Mouse (Mus musculus) cerebellum, adult 9-11 months (tissue): ENCODE measurements around the gene Atp6v1fnb.

ENCODE experiments used
- DNase-seq: peaks from one replicate; pipeline ENCODE4 v3.0.0; 2022

The Atp6v1fnb gene

DNA sequence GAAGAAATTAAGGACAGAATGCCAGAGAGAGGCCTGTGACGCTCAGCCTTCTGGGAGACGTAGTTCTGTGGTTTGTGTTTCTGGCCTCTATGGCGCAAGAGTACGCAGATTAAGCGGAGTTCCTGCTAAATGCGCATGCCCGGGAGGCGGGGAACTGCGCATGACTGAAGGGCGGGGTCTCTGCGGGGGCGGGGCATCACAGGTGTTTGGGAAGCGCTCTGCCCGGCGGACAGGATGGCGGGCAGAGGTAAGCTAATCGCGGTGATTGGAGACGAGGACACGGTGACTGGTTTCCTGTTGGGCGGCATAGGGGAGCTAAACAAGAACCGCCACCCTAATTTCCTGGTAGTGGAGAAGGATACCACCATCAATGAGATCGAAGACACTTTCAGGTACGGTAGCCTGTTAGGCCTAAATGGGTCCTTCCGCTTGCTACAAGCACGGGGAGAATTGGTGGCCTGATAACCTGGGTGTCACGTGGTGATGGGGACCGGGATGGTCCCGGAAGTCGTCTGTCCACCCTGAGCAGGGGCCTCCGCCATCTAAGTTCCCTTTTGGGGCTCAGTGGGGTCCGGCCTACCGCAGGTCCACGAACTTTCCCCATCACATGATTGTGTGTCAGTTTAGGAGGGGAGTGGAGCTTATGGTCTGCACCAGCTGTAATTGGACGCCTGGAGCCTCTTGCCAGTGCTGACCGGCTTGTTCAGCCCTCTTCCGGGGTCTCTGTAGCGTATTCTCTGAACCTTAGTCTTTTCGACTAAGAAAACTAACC is 3.5 kb upstream of the Atp6v1fnb start, which contains the start of gene Atp6v1f:
TSS of gene Atp6v1f (plus strand) at position 136 of the 772 bp plus-strand sequence.
- peak; percentile 94 for DNase-seq

GRCm38 (mm10) chr6:29468851-29469250 is 2.4 kb upstream of the Atp6v1fnb start:
- DNase-seq, result no peak

- DNase-seq, result peak; percentile 57
These were observed 2.9 kb downstream of the Atp6v1fnb start for GRCm38 (mm10) chr6:29473941-29474691.

DNA sequence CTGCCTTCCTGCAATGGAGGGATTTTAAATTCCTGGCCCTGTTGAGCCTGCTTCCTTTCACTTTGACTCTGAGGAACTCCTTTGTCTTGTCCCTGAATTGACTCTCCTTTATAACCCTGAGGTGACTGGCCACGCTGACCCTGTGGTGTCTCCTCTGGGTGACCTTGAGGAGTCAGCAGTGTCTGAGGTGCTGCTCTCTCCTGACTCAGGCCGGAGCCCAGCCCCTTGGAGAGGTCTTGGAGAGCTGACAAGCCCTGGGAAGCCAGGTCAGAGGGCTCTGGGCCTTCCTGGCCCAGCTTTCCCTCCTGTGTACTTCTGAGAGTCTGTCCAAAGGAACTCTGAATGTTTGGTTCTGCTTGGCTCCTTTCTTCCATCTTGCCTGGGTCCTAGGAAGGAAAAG is 3.5 kb downstream of the Atp6v1fnb start:
- DNase-seq, result no peak

- no peak for DNase-seq
These were observed 11.5 kb downstream of the Atp6v1fnb start for GRCm38 (mm10) chr6:29482691-29483090.

DNA sequence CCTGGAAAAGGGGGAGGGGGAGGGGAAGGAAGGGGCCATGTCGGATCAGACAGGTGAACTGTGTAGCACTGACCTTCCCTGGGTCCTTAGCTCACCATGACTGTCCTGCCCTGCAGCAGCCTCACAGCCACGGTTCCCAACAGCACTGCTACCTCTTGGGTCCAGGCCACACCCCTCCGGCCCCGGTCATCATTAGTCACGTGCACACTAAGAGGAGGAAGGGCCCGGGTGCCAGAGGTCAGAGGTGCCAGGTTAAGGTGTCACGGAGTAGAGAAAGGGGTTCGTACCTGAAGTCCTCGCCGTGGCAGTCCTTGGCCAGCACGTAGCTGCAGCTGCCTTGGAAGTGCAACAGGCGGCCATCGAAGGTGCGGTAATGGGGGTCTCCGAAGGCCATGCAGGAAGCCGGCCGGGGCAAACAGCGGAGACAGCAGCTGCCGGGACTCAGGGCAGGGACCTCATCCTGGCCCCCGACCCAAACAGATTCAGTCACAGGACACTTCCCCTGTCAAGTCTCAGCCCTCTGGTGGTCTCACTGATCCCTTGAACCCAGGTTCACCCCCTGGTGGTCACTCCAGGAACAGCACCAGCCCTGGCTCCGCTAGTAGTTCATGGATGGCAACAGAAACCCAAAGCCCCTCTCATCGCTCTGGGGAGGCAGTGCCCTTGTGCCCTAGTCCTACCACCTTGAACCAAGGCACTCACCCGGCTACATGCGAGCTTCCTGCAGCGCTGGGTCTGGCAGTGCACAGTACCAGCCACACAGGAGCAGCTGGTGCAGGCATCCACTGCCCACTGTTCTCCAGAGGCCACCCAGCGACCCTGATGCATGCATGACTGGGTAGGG is 13.7 kb downstream of the Atp6v1fnb start:
- DNase-seq, result no peak

- DNase-seq, result no peak
These were observed 14.7 kb downstream of the Atp6v1fnb start for GRCm38 (mm10) chr6:29485951-29486350.

DNA sequence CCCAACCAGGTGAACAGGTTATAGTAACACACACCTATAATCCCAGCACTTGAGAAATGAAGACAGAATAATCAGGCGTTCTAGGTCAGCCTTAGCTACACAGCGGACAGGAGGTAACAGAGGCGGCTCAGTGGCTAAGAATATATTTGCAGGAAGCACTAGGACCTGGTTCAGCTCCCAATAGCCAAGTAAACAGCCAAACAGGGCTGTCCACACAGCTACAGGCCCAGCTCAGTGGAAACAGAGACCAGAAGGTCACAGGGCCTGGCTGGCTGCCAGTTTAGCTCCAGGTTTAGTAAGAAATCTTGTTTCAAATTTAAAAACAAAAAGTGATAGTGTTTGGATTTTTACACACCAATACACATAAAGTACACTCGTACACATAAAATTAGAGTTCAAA is 22.9 kb downstream of the Atp6v1fnb start:
- DNase-seq, result no peak

DNA sequence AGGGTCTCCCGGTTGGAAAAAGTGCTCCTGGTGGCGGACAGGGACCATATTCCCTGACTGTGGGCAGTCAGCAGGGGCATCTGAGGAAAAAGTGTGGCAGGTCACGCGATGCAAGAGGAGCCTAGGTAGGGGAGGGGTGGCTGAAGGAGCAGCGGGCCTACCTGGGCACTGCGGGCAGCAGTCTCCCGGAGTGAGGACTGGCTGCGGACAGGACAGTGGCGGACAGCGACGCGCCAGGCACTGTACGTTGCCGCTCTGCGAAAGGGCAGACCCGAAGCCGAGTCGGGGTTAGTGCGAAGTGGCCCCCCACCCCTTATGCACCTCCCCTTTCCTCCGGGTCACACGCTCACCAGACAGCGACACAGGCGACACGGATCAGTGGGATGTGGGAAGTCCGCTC is 25.0 kb downstream of the Atp6v1fnb start:
- DNase-seq, result no peak

DNA sequence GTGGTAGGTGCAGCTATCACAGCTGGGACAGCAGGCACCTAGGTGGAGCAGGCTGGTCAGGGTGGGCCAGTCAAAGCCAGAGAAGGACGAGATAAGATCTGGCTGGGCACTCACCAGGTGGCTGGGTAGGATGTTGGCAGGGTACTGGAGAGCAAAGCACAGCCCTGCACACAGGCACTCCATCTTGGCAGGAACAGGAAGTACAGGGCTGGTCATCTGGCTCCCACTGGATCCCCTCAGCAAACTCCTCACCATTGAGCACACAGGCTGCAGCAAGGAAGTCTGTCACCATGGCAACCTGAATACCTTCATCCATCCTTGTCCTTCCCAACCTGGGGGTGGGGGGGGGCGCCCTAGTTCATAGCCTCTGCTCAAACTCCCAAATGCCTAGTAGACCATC is 26.6 kb downstream of the Atp6v1fnb start:
- DNase-seq, result no peak

- no peak for DNase-seq
These were observed 28.9 kb downstream of the Atp6v1fnb start for GRCm38 (mm10) chr6:29500177-29500576.

GRCm38 (mm10) chr6:29500810-29501209 is 29.6 kb downstream of the Atp6v1fnb start:
- DNase-seq, result no peak

DNA sequence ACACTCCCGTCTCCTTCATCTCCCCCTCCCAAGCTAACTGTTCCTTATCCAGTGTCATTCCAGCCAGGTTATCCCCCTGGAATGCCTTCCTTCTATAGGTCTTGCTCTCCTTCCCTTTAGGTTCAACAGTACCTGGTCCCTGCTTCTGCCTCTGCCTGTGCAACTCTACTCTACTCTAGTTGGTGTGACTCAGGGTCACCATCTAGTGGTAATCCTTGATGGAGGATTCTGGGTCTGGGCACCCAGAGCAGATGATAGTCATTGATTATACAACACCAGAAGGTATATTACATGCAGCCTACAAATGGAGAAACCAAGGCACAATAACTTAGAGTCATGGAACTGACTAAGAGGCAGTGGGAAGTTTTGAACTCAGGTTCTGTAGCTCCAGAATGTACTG is 30.4 kb downstream of the Atp6v1fnb start:
- no peak for DNase-seq

DNA sequence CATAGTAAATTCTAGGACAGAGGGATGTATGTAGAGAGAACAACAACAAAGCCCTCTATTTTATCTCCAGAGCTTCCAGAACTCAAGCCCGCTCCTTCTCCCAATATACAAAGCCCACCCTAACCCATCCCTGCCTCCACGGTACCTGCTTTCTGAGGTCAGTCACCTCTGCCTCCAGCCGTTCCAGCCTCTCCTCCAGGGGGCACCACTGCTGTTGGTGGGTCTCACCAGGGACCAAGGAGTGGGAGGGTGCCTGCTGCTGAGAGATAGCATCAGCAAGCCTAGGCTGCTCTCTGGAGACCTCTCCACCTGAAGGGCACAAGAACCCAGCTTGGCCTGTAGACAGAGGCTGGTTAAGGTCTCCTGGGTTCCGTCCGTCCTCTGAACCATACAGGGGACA is 34.3 kb downstream of the Atp6v1fnb start:
- no peak for DNase-seq

DNA sequence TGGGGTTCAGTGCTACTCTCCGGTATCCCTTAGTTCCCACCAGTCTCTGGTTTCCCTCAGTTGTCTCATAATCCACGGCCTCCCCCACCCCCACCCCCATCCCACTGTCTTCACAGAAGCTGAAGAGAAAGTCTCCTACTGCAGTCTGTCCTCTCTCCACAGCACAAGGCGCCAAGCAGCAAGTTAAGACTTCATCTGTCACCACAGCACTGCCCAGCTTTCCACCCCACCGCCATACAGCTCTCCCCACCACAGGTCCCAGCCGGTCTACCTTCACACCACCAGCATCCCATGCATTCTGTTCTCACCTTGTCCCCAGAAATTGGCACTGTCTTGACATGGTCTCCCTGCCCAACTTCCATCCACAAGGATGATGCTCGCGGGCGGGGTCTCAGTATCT is 35.6 kb downstream of the Atp6v1fnb start:
- no peak for DNase-seq

DNA sequence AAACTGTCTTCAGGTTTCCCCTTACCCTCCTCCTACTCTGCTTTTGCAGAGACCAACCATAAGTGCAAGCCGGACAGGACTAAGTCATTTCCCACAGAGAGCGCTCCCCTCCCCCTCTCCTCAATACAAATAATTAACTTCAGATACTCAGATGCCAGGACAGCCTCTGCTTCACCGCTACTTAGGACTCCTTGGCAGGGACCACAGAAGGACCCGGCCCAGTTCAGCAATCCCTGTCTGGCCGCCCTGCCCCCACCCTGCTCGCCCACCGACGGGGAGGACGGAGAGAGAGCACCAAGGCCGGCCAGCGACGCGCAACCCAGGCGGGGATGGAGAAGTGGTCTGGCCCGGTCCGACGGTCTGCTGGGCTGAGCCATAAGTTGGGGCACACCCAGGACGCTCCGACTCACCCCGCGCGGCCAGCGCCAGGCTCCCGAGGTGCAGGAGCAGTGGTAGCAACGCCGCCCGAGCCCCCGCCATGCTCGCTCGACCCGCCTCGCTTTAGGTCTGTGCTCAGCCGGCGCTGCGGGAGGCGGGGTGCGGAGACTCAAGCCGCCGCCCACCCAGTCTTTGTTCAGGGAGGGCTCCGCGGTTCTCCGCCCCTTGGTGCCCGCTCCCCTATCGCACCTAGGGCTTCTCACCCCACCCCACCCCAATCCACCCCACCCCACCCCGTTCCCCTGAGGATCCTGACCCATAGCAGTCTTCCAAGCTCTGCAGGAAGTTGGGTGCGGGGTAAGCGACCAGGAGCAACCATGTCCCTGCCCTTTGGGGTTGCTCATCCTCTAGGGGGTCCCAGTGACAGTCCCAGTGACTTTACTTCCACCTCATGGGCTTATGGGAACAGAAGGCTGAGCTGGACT is 36.4 kb downstream of the Atp6v1fnb start, which contains the start of gene Kcp:
TSS of gene Kcp (minus strand) at position 506 of the 863 bp plus-strand sequence.
- DNase-seq, result no peak

GRCm38 (mm10) chr6:29509086-29509485 is 37.8 kb downstream of the Atp6v1fnb start:
- no peak for DNase-seq

DNA sequence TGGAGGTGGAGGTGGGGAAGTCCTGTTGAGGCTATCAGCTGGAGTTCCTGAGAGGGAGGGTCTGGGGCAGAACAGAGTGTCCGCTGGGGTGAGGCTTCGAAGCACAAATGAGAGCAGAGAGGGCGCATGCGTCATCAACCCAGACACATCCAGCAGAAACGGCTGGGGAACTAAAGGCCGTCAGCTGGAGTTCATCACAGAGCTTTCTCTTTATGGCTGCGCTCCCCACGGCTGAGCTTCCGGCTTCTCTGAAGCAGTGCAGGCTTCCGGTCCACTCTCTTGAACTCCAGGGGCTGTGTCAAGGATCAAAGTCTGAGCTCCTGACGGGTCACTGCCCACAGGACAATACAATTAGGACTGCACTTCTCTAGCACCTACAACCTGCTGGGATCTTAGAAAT is 42.0 kb downstream of the Atp6v1fnb start:
- no peak for DNase-seq

- DNase-seq, result no peak
These were observed 45.9 kb downstream of the Atp6v1fnb start for GRCm38 (mm10) chr6:29517139-29517538.

DNA sequence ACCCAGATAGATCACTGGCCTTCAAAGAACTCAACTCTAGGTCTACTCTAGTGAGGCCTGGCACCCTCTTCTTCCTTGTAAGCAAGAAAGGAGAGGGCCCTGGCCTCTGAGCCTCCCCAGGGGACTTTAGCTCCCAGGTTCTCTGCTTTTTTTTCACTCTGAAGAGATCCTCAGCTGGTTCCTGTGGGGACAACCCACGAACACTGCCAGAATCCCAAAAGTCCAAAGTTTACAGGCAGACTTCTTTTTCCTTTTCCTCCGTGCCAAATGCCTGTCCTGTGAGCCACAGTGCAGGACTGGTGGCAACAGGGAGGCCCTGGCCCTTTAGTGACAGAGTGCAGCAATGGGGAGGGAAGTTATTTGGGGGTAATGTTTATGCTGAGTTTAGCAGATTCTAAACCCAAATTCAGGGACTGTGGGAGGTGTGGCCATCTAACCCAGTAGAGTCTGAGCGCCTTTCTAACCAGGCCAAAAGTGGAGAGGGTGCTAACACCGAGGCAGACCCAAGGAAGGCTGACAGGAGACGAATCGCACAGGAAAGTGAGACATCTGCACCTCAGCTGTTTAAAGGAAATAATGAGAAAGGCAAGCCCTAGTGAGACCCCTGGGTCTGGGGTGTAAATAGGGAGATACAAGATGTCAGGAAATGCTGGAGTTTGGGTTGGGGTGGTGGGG is 51.5 kb downstream of the Atp6v1fnb start:
- DNase-seq, result no peak
